Mouse (Mus musculus): Measurements from ENCODE around the gene Sash1.

- TF ChIP-seq POLR2A (IDR thresholded peaks at IDR 0.05; ENCODE audit: extremely low read depth, insufficient read depth, low read length) (no peak), CTCF (IDR thresholded peaks at IDR 0.05; ENCODE audit: low read depth, low read length) (no peak)
Measured at GRCm38 (mm10) chr10:8752436-8752835, 133.4 kb downstream of the Sash1 start.

Data from liver, adult 2 months (tissue).